Mouse (Mus musculus) hindbrain, embryonic 14.5 days (tissue): ENCODE results near the gene Cog1. TPM values are rescaled to one million over a fixed set of nuclear protein-coding genes. Genes with fewer than 3 reads are reported as not detected.
"Not testable (repeated sequence)": the region's sequence is repeated elsewhere in the genome, so short reads cannot be mapped to it uniquely, and the experiment has no call there.

Source experiments
- ATAC-seq: fragments of 200-750 bp; cut with Nextera tagmentation; 2 replicates; pipeline ENCODE4 v1.8.0; 2017; ENCODE audit warnings: moderate number of reproducible peaks, mild to moderate bottlenecking, moderate TSS enrichment, moderate library complexity; ENCODE audit not compliant: low FRiP score
- DNase-seq: peaks from one replicate; pipeline ENCODE4 v3.0.0-alpha.2; 2015; ENCODE audit warnings: low spot score
- H3K27ac ChIP-seq: fragments of 300-500 bp; sonication (generic); 2 replicates; pipeline ENCODE4 v1.5.1; 2014; ENCODE audit warnings: mild to moderate bottlenecking, moderate library complexity
- H3K27me3 ChIP-seq: fragments of 300-500 bp; sonication (generic); 2 replicates; pipeline ENCODE4 v1.6.1; 2014; ENCODE audit warnings: mild to moderate bottlenecking, low read length, mixed read lengths; ENCODE audit not compliant: control insufficient read depth, insufficient read depth
- H3K36me3 ChIP-seq: fragments of 300-500 bp; sonication (generic); replicated peaks from 2 replicates; pipeline ENCODE4 v1.6.1; 2014; ENCODE audit not compliant: control insufficient read depth, insufficient read depth
- H3K4me1 ChIP-seq: fragments of 300-500 bp; sonication (generic); replicated peaks from 2 replicates; pipeline ENCODE4 v1.6.1; 2014; ENCODE audit warnings: antibody characterized with exemption, low read length, mixed read lengths; ENCODE audit not compliant: control insufficient read depth, insufficient read depth
- H3K4me2 ChIP-seq: fragments of 300-500 bp; sonication (generic); replicated peaks from 2 replicates; pipeline ENCODE4 v1.6.1; 2014; ENCODE audit warnings: mild to moderate bottlenecking, moderate library complexity
- H3K4me3 ChIP-seq: fragments of 300-500 bp; sonication (generic); replicated peaks from 2 replicates; pipeline ENCODE4 v1.5.1; 2014; ENCODE audit warnings: mild to moderate bottlenecking, low read length
- H3K9ac ChIP-seq: fragments of 300-500 bp; sonication (generic); 2 replicates; pipeline ENCODE4 v1.6.1; 2014
- H3K9me3 ChIP-seq: fragments of 300-500 bp; sonication (generic); 2 replicates; pipeline ENCODE4 v1.6.1; 2016; ENCODE audit warnings: low read length; ENCODE audit not compliant: control insufficient read depth
- WGBS: fragments of 180-500 bp; shearing (Covaris S2); extraction: QIAGEN DNeasy Blood & Tissue Kit; methylation state at CpG from one replicate; pipeline ENCODE4 v1.1.7; 2014; 5-methylcytosine and 5-hydroxymethylcytosine counted together
- polyA plus RNA-seq: library from polyadenylated mRNA; unstranded; fragments of >200 nt; fragmentation: Nextera tagmentation; extraction: Ambion mirVana; gene quantifications from 2 replicates; pipeline ENCODE4 v1.2.1, GENCODE M21; 2014

The Cog1 gene
- polyA plus RNA-seq, 1 experiment from 2014 or later = 38.0 TPM

GRCm38 (mm10) chr11:113658763-113659162, 9.8 kb downstream of the Cog1 start:
- WGBS = 93% methylated on average over 4 of the region's 4 CpGs
- peaks cover 99% of the 10 kb centered on the region for H3K36me3 ChIP-seq
- H3K4me2 ChIP-seq = no peak overlapping the region
- no peaks in the 10 kb centered on the region for H3K9me3 ChIP-seq
- ATAC-seq = no peak
- no peak overlapping the region for H3K27ac ChIP-seq
- H3K4me1 ChIP-seq = 0 out of 2 replicates have a peak, but pooled peaks cover 4% of the 10 kb centered on the region
- DNase-seq = no peak
- no peak overlapping the region for H3K4me3 ChIP-seq
- H3K9ac ChIP-seq = no peak overlapping the region
- H3K27me3 ChIP-seq = no peaks in the 10 kb centered on the region

GRCm38 (mm10) chr11:113660213-113660612, 11.2 kb downstream of the Cog1 start:
- not testable (repeated sequence) for H3K9ac ChIP-seq, DNase-seq, H3K27me3 ChIP-seq, H3K27ac ChIP-seq, H3K4me1 ChIP-seq, H3K9me3 ChIP-seq, ATAC-seq, H3K4me3 ChIP-seq, H3K4me2 ChIP-seq
- peaks cover 92% of the 10 kb centered on the region for H3K36me3 ChIP-seq
- 99% methylated on average over 3 of the region's 3 CpGs for WGBS

GRCm38 (mm10) chr11:113660940-113661339, 12.0 kb downstream of the Cog1 start:
- DNase-seq = no peak
- no peak overlapping the region for H3K4me3 ChIP-seq
- H3K36me3 ChIP-seq = peaks cover 85% of the 10 kb centered on the region

GRCm38 (mm10) chr11:113661835-113662351, 12.9 kb downstream of the Cog1 start:
- DNase-seq (no peak), ATAC-seq (no peak)
- peaks cover 75% of the 10 kb centered on the region for H3K36me3 ChIP-seq

More at GRCm38 (mm10) chr11:113660940-113661339, 12.0 kb downstream of the Cog1 start:
- no peak for ATAC-seq
- H3K9me3 ChIP-seq = no peaks in the 10 kb centered on the region
- H3K27ac ChIP-seq = no peak overlapping the region
- H3K4me2 ChIP-seq = no peak overlapping the region
- 0 out of 2 replicates have a peak, but pooled peaks cover 4% of the 10 kb centered on the region for H3K4me1 ChIP-seq
- H3K9ac ChIP-seq = no peak overlapping the region
- H3K27me3 ChIP-seq = no peaks in the 10 kb centered on the region
- 95% methylated on average over 11 of the region's 11 CpGs for WGBS

GRCm38 (mm10) chr11:113664279-113664678, 15.3 kb downstream of the Cog1 start:
- WGBS = 62% methylated on average over 2 of the region's 2 CpGs
- Histone ChIP-seq H3K4me2 (no peak overlapping the region), H3K9ac (no peak overlapping the region), H3K36me3 (peaks cover 51% of the 10 kb centered on the region), H3K27me3 (no peaks in the 10 kb centered on the region), H3K4me3 (no peak overlapping the region), H3K9me3 (no peaks in the 10 kb centered on the region), H3K4me1 (no peaks in the 10 kb centered on the region), H3K27ac (no peak overlapping the region)
- DNase-seq (no peak), ATAC-seq (no peak)

More at GRCm38 (mm10) chr11:113661835-113662351, 12.9 kb downstream of the Cog1 start:
- Histone ChIP-seq H3K9ac (no peak overlapping the region), H3K4me3 (no peak overlapping the region), H3K4me1 (0 out of 2 replicates have a peak, but pooled peaks cover 3% of the 10 kb centered on the region), H3K9me3 (no peaks in the 10 kb centered on the region), H3K4me2 (no peak overlapping the region), H3K27me3 (no peaks in the 10 kb centered on the region), H3K27ac (no peak overlapping the region)
- WGBS = 94% methylated on average over 18 of the region's 18 CpGs

- Histone ChIP-seq H3K9me3 (no peaks in the 10 kb centered on the region), H3K4me2 (no peak overlapping the region), H3K36me3 (peaks cover 38% of the 10 kb centered on the region), H3K4me3 (no peak overlapping the region), H3K9ac (no peak overlapping the region), H3K4me1 (no peaks in the 10 kb centered on the region), H3K27me3 (no peaks in the 10 kb centered on the region), H3K27ac (no peak overlapping the region)
- DNase-seq = no peak
- 76% methylated on average over 6 of the region's 6 CpGs for WGBS
- ATAC-seq = no peak
Observed at GRCm38 (mm10) chr11:113666205-113666604, 17.2 kb downstream of the Cog1 start.

GRCm38 (mm10) chr11:113666648-113667047, 17.7 kb downstream of the Cog1 start:
- WGBS = 68% methylated on average over 10 of the region's 10 CpGs
- no peak for DNase-seq
- H3K27ac ChIP-seq = no peak overlapping the region
- no peaks in the 10 kb centered on the region for H3K9me3 ChIP-seq
- H3K36me3 ChIP-seq = peaks cover 37% of the 10 kb centered on the region
- no peaks in the 10 kb centered on the region for H3K27me3 ChIP-seq
- no peaks in the 10 kb centered on the region for H3K4me1 ChIP-seq
- no peak overlapping the region for H3K4me2 ChIP-seq
- no peak overlapping the region for H3K4me3 ChIP-seq
- H3K9ac ChIP-seq = no peak overlapping the region
- ATAC-seq = no peak

GRCm38 (mm10) chr11:113667122-113667521, 18.2 kb downstream of the Cog1 start:
- ATAC-seq = no peak
- Histone ChIP-seq H3K27ac (no peak overlapping the region), H3K9ac (no peak overlapping the region), H3K4me3 (no peak overlapping the region), H3K27me3 (no peaks in the 10 kb centered on the region), H3K4me1 (no peaks in the 10 kb centered on the region), H3K36me3 (peaks cover 36% of the 10 kb centered on the region), H3K4me2 (no peak overlapping the region), H3K9me3 (no peaks in the 10 kb centered on the region)
- no peak for DNase-seq
- WGBS = 73% methylated on average over 2 of the region's 2 CpGs

GRCm38 (mm10) chr11:113667704-113668103, 18.7 kb downstream of the Cog1 start:
- no peaks in the 10 kb centered on the region for H3K9me3 ChIP-seq
- DNase-seq = no peak
- no peak for ATAC-seq
- H3K27me3 ChIP-seq = no peaks in the 10 kb centered on the region
- H3K4me2 ChIP-seq = no peak overlapping the region
- H3K4me1 ChIP-seq = no peaks in the 10 kb centered on the region
- peaks cover 35% of the 10 kb centered on the region for H3K36me3 ChIP-seq
- H3K27ac ChIP-seq = no peak overlapping the region
- 91% methylated on average over 4 of the region's 4 CpGs for WGBS
- H3K9ac ChIP-seq = no peak overlapping the region
- no peak overlapping the region for H3K4me3 ChIP-seq

GRCm38 (mm10) chr11:113668857-113669256, 19.9 kb downstream of the Cog1 start:
- Histone ChIP-seq H3K36me3 (peaks cover 34% of the 10 kb centered on the region), H3K27ac (no peak overlapping the region), H3K4me1 (no peaks in the 10 kb centered on the region), H3K4me2 (no peak overlapping the region), H3K9me3 (no peaks in the 10 kb centered on the region), H3K4me3 (no peak overlapping the region), H3K9ac (no peak overlapping the region), H3K27me3 (no peaks in the 10 kb centered on the region)
- ATAC-seq = no peak
- WGBS = 92% methylated on average over 5 of the region's 5 CpGs
- no peak for DNase-seq
